Mouse (Mus musculus): ENCODE data around the gene Omp. TPM values are rescaled to one million over a fixed set of nuclear protein-coding genes. Genes with fewer than 3 reads are reported as not detected.

Gene Omp
- polyA plus RNA-seq, 1 experiment from 2014 or later: 0.10 TPM

GRCm38 (mm10) chr7:98103002-98103941 lies 42.0 kb downstream of the Omp start:
- 19% methylated on average over 24 of the region's 26 CpGs for WGBS
- Histone ChIP-seq H3K27me3 (ENCODE audit: low read depth, poor library complexity, severe bottlenecking) (no peaks in the 10 kb centered on the region), H3K36me3 (peaks cover 2% of the 10 kb centered on the region; the same call in 1 of the 2 replicates), H3K27ac (replicated peaks) (peak overlapping the region; percentile 89), H3K4me1 (peaks cover 20% of the 10 kb centered on the region), H3K4me3 (peak overlapping the region; percentile 46), H3K9me3 (replicated peaks) (no peaks in the 10 kb centered on the region)
- peak; percentile 86 for DNase-seq (ENCODE audit: low spot score)

- H3K27ac ChIP-seq (replicated peaks): peak overlapping the region; percentile 89
- peak overlapping the region; percentile 46 for H3K4me3 ChIP-seq
- WGBS: 96% methylated on average over 11 of the region's 11 CpGs
Measured at GRCm38 (mm10) chr7:98102488-98102887, 42.8 kb downstream of the Omp start.

GRCm38 (mm10) chr7:98097557-98097956 lies 47.7 kb downstream of the Omp start:
- Histone ChIP-seq H3K36me3 (peaks cover 37% of the 10 kb centered on the region), H3K27ac (replicated peaks) (no peak overlapping the region), H3K27me3 (ENCODE audit: low read depth, poor library complexity, severe bottlenecking) (no peaks in the 10 kb centered on the region), H3K4me3 (no peak overlapping the region), H3K9me3 (replicated peaks) (peaks cover 10% of the 10 kb centered on the region), H3K4me1 (peaks cover 7% of the 10 kb centered on the region)
- DNase-seq (ENCODE audit: low spot score): no peak
- 97% methylated on average over 8 of the region's 8 CpGs for WGBS

More at GRCm38 (mm10) chr7:98102488-98102887, 42.8 kb downstream of the Omp start:
- Histone ChIP-seq H3K36me3 (peaks cover 10% of the 10 kb centered on the region), H3K4me1 (peaks cover 20% of the 10 kb centered on the region), H3K9me3 (replicated peaks) (peaks cover 4% of the 10 kb centered on the region), H3K27me3 (ENCODE audit: low read depth, poor library complexity, severe bottlenecking) (no peaks in the 10 kb centered on the region)
- no peak for DNase-seq (ENCODE audit: low spot score)

GRCm38 (mm10) chr7:98095852-98096251 lies 49.5 kb downstream of the Omp start:
- 93% methylated on average over 4 of the region's 4 CpGs for WGBS

More at GRCm38 (mm10) chr7:98095852-98096251, 49.5 kb downstream of the Omp start:
- Histone ChIP-seq H3K27ac (replicated peaks) (no peak overlapping the region), H3K9me3 (replicated peaks) (peaks cover 10% of the 10 kb centered on the region), H3K4me1 (no peaks in the 10 kb centered on the region), H3K36me3 (peaks cover 47% of the 10 kb centered on the region), H3K27me3 (ENCODE audit: low read depth, poor library complexity, severe bottlenecking) (no peaks in the 10 kb centered on the region), H3K4me3 (no peak overlapping the region)
- no peak for DNase-seq (ENCODE audit: low spot score)

Other genes starting within 250 kb of the Omp start
- gene Gdpd4, start 225.5 kb downstream of the Omp start, polyA plus RNA-seq (2016; fragmentation: Nextera tagmentation; extraction: Ambion mirVana): not detected in 2 replicates
- 17.7 and 19.2 TPM in 2 replicates for gene Myo7a, start 26.0 kb downstream of the Omp start, polyA plus RNA-seq (2016; fragmentation: Nextera tagmentation; extraction: Ambion mirVana)
- gene Capn5, start 32.8 kb upstream of the Omp start, polyA plus RNA-seq (2016; fragmentation: Nextera tagmentation; extraction: Ambion mirVana): 6.4 and 7.0 TPM in 2 replicates
- gene B3gnt6, start 54.0 kb upstream of the Omp start, polyA plus RNA-seq (2016; fragmentation: Nextera tagmentation; extraction: Ambion mirVana): 0.06 TPM in 1 of 2 replicates, not detected in the other
- gene Acer3, start 175.7 kb upstream of the Omp start, polyA plus RNA-seq (2016; fragmentation: Nextera tagmentation; extraction: Ambion mirVana): 19.4 and 19.5 TPM in 2 replicates
- gene Tsku, start 215.8 kb upstream of the Omp start, polyA plus RNA-seq (2016; fragmentation: Nextera tagmentation; extraction: Ambion mirVana): 7.7 and 10.0 TPM in 2 replicates